Mouse (Mus musculus) G1E (cell line): ENCODE data around the gene Gm7030. TPM values are rescaled to one million over a fixed set of nuclear protein-coding genes. Genes with fewer than 3 reads are reported as not detected.
"Not testable (repeated sequence)": the region's sequence is repeated elsewhere in the genome, so short reads cannot be mapped to it uniquely, and the experiment has no call there.

Source experiments
- ATAC-seq: 2 replicates; pipeline ENCODE4 v1.8.0; 2016; ENCODE audit warnings: mild to moderate bottlenecking; ENCODE audit not compliant: insufficient number of reproducible peaks, poor library complexity, low FRiP score, severe bottlenecking; ENCODE audit errors: extremely low read depth
- DNase-seq: peaks from one replicate; pipeline ENCODE4 v3.0.0; 2012; ENCODE audit warnings: low spot score
- H3K27me3 ChIP-seq: 2 replicates; pipeline ENCODE4 v1.6.1; 2012; ENCODE audit warnings: mild to moderate bottlenecking, low read length, inconsistent platforms; ENCODE audit not compliant: insufficient read depth
- H3K36me3 ChIP-seq: replicated peaks from 2 replicates; pipeline ENCODE3; 2012; ENCODE audit warnings: mild to moderate bottlenecking, inconsistent platforms
- H3K4me1 ChIP-seq: 2 replicates; pipeline ENCODE4 v1.6.1; 2012; ENCODE audit warnings: low read depth, low read length, inconsistent platforms, mixed read lengths; ENCODE audit not compliant: insufficient read depth
- H3K4me3 ChIP-seq: 2 replicates; pipeline ENCODE4 v1.5.1; 2012; ENCODE audit warnings: low read depth, mild to moderate bottlenecking, inconsistent platforms, low read length, moderate library complexity, mixed read lengths
- H3K9me3 ChIP-seq: replicated peaks from 2 replicates; pipeline ENCODE4 v1.6.1; 2012; ENCODE audit warnings: inconsistent platforms
- CTCF ChIP-seq: IDR thresholded peaks from 2 replicates; pipeline ENCODE4 v1.5.1; 2012; ENCODE audit warnings: low read depth, low read length, inconsistent platforms, mixed read lengths
- GATA1 ChIP-seq: IDR thresholded peaks from 2 replicates; pipeline ENCODE4 v1.6.1; 2012; ENCODE audit warnings: borderline replicate concordance, low read length, inconsistent platforms, mixed read lengths
- GATA2 ChIP-seq: IDR thresholded peaks from 2 replicates; pipeline ENCODE4 v1.6.1; 2012; ENCODE audit warnings: low read depth, low read length, inconsistent platforms, borderline replicate concordance
- POLR2AphosphoS5 ChIP-seq: IDR thresholded peaks from 2 replicates; pipeline ENCODE4 v1.6.1; 2012; ENCODE audit warnings: low read depth, low read length, inconsistent platforms; ENCODE audit not compliant: insufficient replicate concordance
- TAL1 ChIP-seq: conservative IDR thresholded peaks from 2 replicates; pipeline ENCODE4 v1.6.1; 2012; ENCODE audit warnings: low read depth, low read length, inconsistent platforms, mixed read lengths
- polyA plus RNA-seq: library from polyadenylated mRNA; stranded (reverse); fragments of >175 nt; gene quantifications from 2 replicates; pipeline ENCODE4 v1.2.3, GENCODE M21; 2012
- total RNA-seq, 2 experiments: library from RNA; stranded (forward) in 1 of 2; stranded (reverse) in 1 of 2; fragments of 200-1000 nt in 1 of 2; fragments of >200 nt in 1 of 2; fragmentation: Nextera tagmentation in 1 of 2; gene quantifications; 2 replicates each; pipeline ENCODE4 v1.2.3; 2014 to 2017

The Gm7030 gene
- total and polyA plus RNA-seq, 3 experiments: 0.16 TPM; not detected in 2

DNA sequence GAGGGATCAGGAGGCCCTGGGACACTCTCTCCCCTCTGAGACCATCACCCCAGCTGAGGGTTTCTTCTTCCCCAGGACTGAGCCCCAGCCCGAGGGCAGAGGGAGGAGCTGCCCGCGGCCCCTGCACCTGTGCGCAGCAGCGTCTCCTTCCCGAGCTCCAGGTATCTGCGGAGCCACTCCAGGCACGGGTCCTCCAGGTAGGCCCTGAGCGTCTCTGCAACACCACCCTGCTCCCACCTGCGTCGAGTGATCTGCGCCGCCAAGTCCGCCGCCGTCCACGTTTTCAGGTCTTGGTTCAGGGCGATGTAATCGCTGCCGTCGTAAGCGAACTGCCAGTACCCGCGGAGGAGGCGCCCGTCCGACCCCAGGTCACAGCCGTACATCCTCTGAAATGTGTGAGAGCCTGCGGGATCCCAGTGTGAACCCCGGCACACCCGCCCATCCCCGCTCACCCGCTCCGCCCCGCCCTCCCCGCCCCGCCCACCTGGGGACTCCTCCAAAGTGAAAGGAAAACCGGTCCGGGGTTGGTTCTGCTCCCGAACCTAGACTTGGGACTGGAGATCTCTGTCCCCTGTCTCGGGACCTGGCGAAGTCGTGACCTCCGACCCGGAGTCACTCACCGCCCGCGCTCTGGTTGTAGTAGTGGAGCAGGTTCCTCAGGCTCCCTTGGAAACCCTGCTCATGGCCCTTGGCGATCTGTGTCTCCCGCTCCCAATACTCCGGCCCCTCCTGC lies 38.2 kb upstream of the Gm7030 start:
- Histone ChIP-seq H3K4me3 (no peak overlapping the region), H3K9me3 (no peaks in the 10 kb centered on the region), H3K36me3 (no peaks in the 10 kb centered on the region), H3K27me3 (no peaks in the 10 kb centered on the region), H3K4me1 (no peaks in the 10 kb centered on the region)
- ATAC-seq (no peak), DNase-seq (no peak)
- TF ChIP-seq CTCF (no peak), POLR2AphosphoS5 (no peak), TAL1 (no peak), GATA2 (no peak), GATA1 (no peak)

DNA sequence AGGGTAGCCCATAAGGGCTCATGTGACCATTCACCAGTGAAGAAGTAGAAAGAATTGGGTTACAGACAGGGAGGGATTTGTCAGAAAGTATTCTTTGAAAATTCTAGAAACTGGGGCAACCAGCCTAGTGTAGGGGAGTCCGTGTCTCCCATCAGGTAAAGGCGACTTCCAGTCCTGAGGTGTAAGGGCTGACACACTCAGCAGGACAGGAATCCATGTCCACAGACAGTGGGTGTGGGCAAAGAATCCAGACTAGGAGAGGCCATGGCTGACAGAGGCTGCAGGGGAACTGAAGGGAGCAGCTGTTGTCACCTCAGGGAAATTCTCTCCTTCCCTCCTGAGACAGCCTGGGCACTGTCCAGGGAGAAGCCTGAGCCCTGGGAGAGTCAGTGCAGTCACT lies 37.7 kb upstream of the Gm7030 start:
- not testable (repeated sequence) for H3K27me3 ChIP-seq, ATAC-seq, H3K4me3 ChIP-seq, H3K4me1 ChIP-seq, DNase-seq, H3K9me3 ChIP-seq, H3K36me3 ChIP-seq

GRCm38 (mm10) chr17:36161129-36162051 lies 32.2 kb upstream of the Gm7030 start:
- Histone ChIP-seq H3K9me3 (no peaks in the 10 kb centered on the region), H3K4me1 (no peaks in the 10 kb centered on the region), H3K4me3 (no peak overlapping the region), H3K27me3 (no peaks in the 10 kb centered on the region; the same call in 1 of the 2 replicates), H3K36me3 (no peaks in the 10 kb centered on the region)
- TF ChIP-seq CTCF: no peak
- TF ChIP-seq GATA1: no peak
- TF ChIP-seq TAL1: no peak
- TF ChIP-seq POLR2AphosphoS5: no peak
- no peak for TF ChIP-seq GATA2
- ATAC-seq (no peak), DNase-seq (no peak)

GRCm38 (mm10) chr17:36158264-36158663 lies 29.0 kb upstream of the Gm7030 start:
- H3K9me3 ChIP-seq, DNase-seq, ATAC-seq, H3K36me3 ChIP-seq, H3K4me1 ChIP-seq, H3K27me3 ChIP-seq, H3K4me3 ChIP-seq: not testable (repeated sequence)

- not testable (repeated sequence) for H3K9me3 ChIP-seq, H3K4me3 ChIP-seq, H3K36me3 ChIP-seq, H3K4me1 ChIP-seq, ATAC-seq, DNase-seq, H3K27me3 ChIP-seq
Observed at GRCm38 (mm10) chr17:36157782-36158181, 28.6 kb upstream of the Gm7030 start.

DNA sequence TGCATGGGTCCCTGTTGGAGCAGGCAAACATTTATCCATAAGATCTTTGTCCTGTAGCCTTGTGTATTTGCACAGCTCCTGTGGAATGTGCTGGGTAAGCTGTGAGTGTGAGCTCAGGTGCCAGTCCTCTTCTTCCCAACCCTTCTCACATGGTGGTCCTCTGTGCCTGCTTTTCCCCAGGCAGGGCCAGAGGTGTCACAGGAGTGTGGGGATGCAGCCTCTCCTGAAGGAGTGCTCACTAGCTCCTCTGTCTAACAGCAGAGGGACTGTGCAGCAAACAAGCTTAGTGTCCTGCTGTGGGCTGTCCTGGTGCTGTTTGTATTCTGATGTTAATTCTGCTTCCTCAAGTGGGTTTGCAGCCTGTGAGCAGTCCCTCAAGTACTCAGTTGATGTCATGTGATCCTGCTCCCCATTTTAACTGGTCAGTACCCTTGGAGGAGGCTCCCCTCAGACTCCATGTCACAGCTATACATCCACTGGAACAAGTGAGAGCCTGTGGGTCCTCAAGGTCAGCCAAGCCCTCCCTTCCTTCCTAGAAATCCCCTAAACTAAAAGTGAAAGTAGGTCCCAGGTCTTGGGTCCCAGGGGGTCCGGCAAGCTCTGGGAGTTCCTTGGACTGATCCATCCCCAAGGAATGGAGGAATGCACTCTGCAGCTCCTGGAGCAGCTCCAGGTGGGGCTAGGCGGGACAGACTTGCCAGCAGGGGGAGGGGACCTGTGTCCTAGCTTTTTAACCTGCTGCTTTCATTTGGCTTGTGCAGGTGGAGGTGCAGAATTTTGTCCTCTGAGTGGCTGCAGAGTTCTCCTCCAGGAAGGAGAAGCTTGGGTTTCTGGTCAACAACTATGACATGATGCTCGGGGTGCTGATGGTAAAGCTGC lies 25.3 kb upstream of the Gm7030 start:
- H3K4me3 ChIP-seq: no peak overlapping the region
- no peak for DNase-seq
- ATAC-seq: no peak
- no peaks in the 10 kb centered on the region for H3K27me3 ChIP-seq
- H3K36me3 ChIP-seq: no peaks in the 10 kb centered on the region
- H3K4me1 ChIP-seq: no peaks in the 10 kb centered on the region
- TF ChIP-seq CTCF (no peak), GATA2 (no peak), TAL1 (no peak), POLR2AphosphoS5 (no peak), GATA1 (no peak)
- H3K9me3 ChIP-seq: no peaks in the 10 kb centered on the region

- not testable (repeated sequence) for ATAC-seq, H3K27me3 ChIP-seq, DNase-seq
Observed at GRCm38 (mm10) chr17:36151200-36151599, 22.0 kb upstream of the Gm7030 start.

DNA sequence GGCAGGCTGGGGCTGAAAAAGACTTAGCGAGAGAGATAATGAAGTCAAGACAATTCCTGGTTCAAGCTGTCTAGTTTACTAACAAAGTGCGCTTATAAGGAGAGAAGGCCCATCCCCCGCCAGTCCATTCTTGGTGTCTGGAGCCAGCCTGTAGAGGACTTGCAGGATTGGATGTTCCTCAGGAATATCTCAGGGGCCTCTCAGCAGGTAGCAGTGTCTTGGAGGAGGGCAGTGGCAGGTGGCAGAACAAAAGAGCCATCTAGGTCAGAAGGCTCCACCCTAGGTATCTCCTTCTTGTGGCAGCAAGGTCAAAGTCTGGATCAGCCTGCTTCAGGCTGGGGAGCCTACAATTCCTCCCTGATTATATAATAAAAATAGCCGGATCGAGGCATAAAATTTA lies 19.2 kb upstream of the Gm7030 start:
- not testable (repeated sequence) for DNase-seq, H3K4me3 ChIP-seq, ATAC-seq, H3K9me3 ChIP-seq, H3K36me3 ChIP-seq, H3K27me3 ChIP-seq, H3K4me1 ChIP-seq

More at GRCm38 (mm10) chr17:36151200-36151599, 22.0 kb upstream of the Gm7030 start:
- not testable (repeated sequence) for H3K4me3 ChIP-seq, H3K36me3 ChIP-seq, H3K4me1 ChIP-seq, H3K9me3 ChIP-seq

DNA sequence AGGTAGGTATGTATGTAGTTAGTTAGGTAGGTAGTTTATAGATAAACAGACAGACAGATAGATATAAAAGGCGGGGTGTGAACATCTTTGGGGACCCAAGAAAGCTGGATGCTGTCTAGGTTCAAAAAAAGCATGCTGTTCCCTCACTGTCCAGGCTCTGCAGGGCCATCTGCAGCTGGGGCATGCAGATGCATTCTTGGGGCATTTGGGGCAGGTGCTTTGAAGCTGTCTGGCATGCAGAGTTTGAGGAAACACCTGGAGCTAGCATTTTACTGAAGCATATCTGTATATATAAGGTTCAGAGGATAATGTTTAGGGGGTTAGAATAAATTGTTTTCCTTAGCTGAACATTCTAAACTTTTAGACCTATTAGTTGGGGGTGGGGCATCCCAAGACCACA lies 17.7 kb upstream of the Gm7030 start:
- not testable (repeated sequence) for DNase-seq, ATAC-seq, H3K27me3 ChIP-seq

More for the DNA sequence above, 17.7 kb upstream of the Gm7030 start:
- H3K36me3 ChIP-seq, H3K4me3 ChIP-seq, H3K9me3 ChIP-seq, H3K4me1 ChIP-seq: not testable (repeated sequence)
